Mouse (Mus musculus) urinary bladder, adult 2 months (tissue): ENCODE data around the gene Nptxr. TPM values are rescaled to one million over a fixed set of nuclear protein-coding genes. Genes with fewer than 3 reads are reported as not detected.

Experiments
- DNase-seq: peaks from one replicate; pipeline ENCODE4 v3.0.0; 2022; ENCODE audit warnings: low spot score
- polyA plus RNA-seq: library from polyadenylated mRNA; depleted of rRNA; stranded (reverse); fragments of >200 nt; gene quantifications from 2 replicates; pipeline ENCODE4 v1.2.3, GENCODE M21; 2012

Gene Nptxr
- polyA plus RNA-seq, 1 experiment: 1.9 TPM

DNA sequence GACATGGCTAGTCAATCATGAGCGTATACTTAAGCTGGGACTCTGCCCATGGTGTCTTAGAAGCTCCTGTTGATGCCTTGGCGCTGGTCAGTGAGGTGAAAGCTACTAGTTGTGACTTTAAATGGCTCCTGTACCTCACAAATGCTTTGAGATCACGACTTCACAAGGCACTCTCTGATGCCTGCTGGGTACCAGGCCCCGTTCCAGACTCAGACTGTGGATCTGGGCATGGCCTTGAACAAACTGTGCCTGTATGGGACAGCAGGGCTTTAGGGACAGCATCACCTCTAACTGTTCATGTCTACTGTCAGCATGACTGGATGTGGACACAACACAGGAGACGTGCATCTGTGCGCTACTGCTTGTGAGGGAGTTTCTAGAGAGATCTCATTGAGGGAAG is 13.7 kb downstream of the Nptxr start:
- no peak for DNase-seq

- DNase-seq: no peak
These were observed 14.5 kb downstream of the Nptxr start for GRCm38 (mm10) chr15:79790111-79790510.

- no peak for DNase-seq
These were observed 16.8 kb downstream of the Nptxr start for GRCm38 (mm10) chr15:79787815-79788214.

GRCm38 (mm10) chr15:79785056-79785455 is 19.5 kb downstream of the Nptxr start:
- no peak for DNase-seq

GRCm38 (mm10) chr15:79777749-79778148 is 26.8 kb downstream of the Nptxr start, which contains the start of gene Dnal4:
Gene Dnal4, minus strand, starts transcription at chr15:79777849.
- no peak for DNase-seq

- no peak for DNase-seq
These were observed 28.9 kb downstream of the Nptxr start for GRCm38 (mm10) chr15:79775662-79776061.

GRCm38 (mm10) chr15:79774117-79775027 is 30.2 kb downstream of the Nptxr start:
- DNase-seq: peak; percentile 79

DNA sequence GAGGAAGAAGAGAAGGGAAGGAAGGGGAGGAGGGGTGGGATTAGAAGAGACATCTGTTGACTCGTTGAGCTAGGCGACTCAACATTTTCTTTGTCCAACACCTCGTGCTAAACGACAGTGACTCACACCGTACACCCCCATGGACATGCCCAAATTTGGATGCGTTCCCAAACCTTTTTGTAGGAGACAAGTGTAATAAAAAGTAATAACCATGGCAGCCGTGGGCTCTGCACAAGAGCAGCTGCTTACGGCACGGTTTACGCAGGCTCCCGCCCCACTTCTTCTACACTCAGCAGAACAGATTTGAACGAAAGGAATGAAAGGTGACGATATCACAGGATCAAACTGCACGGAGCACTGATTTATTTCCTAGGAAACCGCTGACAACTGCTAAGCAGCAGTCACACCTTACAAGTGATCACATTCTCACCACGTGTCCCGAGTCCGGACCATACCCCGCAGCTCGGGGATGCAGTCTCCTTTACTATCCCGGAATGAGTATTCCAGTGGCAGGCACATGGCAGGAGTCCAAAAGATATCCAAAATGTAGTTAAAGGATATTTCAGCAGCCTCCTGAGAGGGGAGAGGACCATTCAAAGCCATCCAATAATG is 33.8 kb downstream of the Nptxr start:
- DNase-seq: no peak

DNA sequence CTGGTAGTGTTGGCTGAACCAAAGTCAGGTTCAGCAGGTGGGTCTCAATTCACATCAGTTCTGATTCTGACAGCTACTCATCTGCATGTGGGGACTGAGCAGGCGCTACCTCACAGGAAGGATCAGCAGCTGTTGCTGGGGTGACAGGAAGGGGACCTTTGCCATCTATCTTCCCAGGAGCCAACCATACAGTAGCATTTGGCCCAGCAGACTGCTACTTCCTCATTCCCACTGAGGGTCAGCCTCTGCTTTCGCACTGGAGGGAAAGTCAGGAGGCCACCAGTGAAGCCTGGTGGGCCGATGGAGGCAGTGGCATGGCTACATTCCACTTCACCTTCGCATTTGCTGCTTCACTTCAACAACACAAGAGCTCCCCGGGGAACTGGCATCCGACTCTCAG is 36.3 kb downstream of the Nptxr start:
- no peak for DNase-seq

DNA sequence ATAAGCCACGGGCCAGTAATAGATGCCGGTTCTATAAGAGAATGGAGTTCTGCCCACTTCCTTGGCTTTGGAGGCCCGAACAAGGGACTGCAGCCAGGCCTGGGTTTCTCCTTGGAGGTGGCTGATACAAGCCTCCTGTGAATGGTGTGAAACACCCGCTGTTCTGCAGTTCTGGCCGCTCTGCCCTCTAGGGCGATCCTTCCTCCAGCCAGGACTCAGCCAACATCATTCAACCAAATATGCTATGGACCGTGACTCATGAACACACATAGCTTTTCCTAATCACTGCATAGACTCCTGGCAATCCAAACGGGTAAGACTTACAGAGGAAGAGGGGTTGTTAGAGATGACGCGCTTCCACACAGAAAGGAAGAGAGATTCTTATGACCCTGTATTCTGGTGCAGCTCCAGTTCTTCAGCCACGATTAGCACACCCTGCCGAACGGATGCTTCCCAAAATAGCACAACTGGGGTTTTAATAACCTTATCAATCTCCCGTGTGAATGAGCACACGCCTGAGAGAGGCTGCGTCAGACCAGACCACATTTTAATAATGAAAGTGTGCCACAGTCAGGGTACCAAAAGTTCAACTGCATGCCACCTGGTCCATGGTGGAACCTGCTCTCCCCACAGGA is 37.1 kb downstream of the Nptxr start:
- no peak for DNase-seq

DNA sequence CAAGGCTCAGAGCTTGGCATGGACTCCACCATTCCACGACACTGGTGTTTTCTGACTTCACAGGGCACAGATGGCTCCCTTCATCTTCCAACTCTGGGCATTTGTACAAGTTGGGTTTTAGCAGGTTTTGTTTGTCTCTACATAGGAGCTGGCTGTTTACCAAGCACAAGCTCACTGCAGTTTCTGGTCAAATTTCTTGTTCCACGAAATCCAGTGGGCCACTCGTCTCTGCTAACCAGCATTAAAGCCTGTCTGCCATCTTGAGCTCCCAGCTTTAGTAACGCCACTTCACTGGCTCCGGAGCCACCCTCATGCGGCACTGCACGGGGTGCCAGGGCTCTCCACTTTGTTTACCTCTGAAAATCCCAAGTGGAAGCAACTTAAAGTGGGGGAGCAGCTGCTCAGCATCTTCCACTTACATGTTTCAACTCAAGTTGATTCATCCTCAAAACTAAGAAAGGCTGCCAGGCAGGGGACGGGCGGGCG is 37.9 kb downstream of the Nptxr start:
- DNase-seq: no peak

GRCm38 (mm10) chr15:79766168-79766567 is 38.4 kb downstream of the Nptxr start:
- no peak for DNase-seq

GRCm38 (mm10) chr15:79765361-79765760 is 39.2 kb downstream of the Nptxr start:
- no peak for DNase-seq

DNA sequence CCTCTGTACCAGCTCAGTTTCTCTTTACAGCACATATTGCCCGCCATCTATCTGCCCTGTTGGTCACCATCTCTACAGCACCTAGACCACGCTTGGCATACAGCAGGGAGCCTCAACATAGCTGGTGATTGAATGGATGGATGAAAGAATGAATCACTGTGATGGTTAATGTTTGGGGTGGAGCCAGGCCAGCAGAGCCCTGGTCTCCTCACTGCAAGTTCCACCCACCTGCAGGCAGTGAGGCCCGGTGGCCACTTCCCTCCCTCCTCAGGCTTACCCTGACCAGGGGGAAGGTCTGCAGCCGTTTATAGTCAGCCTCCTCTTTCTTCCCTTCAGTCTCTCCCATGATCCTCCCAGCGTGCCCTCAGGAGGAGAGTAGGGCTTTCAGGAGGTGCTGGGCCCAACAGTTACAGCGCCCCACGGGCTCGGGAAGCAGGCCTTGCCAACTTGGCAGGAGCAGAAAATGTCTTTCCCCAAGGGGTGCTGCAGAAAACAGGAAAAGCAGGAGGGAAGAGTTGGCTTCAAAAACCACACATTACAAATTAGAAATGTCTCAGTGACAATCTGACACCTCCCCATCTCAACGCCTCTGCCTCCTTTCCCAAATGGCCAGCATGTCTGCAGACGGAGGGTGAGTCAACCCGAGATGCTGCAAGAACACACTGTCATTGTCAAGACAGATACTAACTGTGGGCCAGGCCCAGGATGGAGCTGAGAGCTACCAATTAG is 39.9 kb downstream of the Nptxr start:
- no peak for DNase-seq

- no peak for DNase-seq
These were observed 40.8 kb downstream of the Nptxr start for GRCm38 (mm10) chr15:79763601-79764246.

DNA sequence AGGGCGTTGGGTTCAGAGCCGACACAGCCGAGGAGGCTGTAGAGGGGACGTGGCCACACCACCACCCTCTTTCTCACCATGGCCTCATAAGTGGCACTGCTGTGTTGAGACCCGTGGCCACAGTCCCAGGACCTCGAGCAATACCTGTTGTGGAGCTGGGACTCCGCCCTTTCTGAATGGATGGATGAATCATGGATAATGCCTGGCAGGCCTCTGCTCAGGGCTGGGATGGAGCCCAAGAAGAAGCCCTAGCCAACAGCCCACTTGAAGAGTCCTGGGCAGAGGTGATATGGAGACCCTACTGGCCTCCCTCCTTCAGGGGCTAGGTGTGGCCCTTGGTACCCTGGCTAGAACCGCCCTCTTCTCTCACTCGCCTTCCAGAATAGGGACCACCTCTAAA is 41.6 kb downstream of the Nptxr start:
- no peak for DNase-seq

GRCm38 (mm10) chr15:79760956-79761355 is 43.6 kb downstream of the Nptxr start:
- no peak for DNase-seq

DNA sequence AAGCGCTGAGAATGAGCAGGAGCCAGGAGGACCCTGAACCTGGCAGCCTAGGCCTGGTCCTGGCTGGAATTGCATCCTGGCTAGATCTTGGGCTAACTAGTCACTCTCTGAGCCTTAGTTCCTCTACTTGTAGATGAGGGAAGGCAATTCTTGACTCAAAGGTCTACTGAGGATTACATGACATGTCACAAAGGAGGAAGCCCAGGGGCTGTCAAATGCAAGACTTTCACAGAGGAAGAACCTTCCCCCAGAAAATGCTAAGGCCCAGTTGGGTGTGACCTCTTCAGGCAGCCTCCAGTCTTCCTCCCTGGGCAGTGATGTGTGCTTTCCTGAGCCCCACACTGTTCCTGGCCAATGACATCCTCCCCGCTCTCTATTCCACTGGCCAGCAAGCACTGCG is 47.4 kb downstream of the Nptxr start:
- no peak for DNase-seq

GRCm38 (mm10) chr15:79755977-79756625 is 48.5 kb downstream of the Nptxr start:
- no peak for DNase-seq

DNA sequence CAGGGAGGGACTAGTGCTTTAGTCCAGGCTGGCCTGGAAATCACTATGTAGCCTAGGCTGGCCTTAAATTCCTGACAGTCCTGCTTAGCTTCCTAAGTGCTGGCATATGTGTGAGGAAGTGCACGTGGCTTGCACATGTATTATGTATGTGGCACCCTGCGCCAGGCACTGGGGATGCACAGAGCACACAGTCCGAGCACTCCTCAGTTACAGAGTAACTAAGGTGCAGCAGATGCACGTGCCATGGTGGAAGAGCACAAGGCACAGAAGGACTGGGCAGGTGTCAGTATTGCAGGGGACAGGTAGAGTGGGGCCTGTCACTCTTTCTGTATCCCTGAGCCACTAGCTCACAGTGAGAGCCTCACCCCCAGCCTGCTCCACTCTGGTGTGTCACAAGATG is 49.4 kb downstream of the Nptxr start:
- no peak for DNase-seq

GRCm38 (mm10) chr15:79753873-79754272 is 50.7 kb downstream of the Nptxr start:
- no peak for DNase-seq
